Mouse (Mus musculus) midbrain, embryonic 12.5 days (tissue): ENCODE measurements at regions not wholly inside any gene's neighbourhood (a gene's known extent, or its start where the extent isn't known, plus 50 kb on each side); places are given as distances from the start of the nearest gene placed in this dataset.

ENCODE experiments used
- ATAC-seq: fragments of 200-750 bp; cut with Nextera tagmentation; 2 replicates; pipeline ENCODE4 v1.8.0; 2017; ENCODE audit warnings: low read depth, moderate TSS enrichment, moderate library complexity; ENCODE audit not compliant: low FRiP score
- H3K27ac ChIP-seq: fragments of 300-500 bp; sonication (generic); replicated peaks from 2 replicates; pipeline ENCODE4 v1.5.1; 2016; ENCODE audit warnings: mild to moderate bottlenecking
- H3K27me3 ChIP-seq: fragments of 300-500 bp; sonication (generic); 2 replicates; pipeline ENCODE4 v1.6.1; 2016; ENCODE audit warnings: mild to moderate bottlenecking
- H3K36me3 ChIP-seq: fragments of 300-500 bp; sonication (generic); 2 replicates; pipeline ENCODE4 v1.6.1; 2016
- H3K4me1 ChIP-seq: fragments of 300-500 bp; sonication (generic); 2 replicates; pipeline ENCODE4 v1.6.1; 2016
- H3K4me2 ChIP-seq: fragments of 300-500 bp; sonication (generic); replicated peaks from 2 replicates; pipeline ENCODE4 v1.6.1; 2016; ENCODE audit warnings: mild to moderate bottlenecking, moderate library complexity
- H3K4me3 ChIP-seq: fragments of 300-500 bp; sonication (generic); 2 replicates; pipeline ENCODE4 v1.5.1; 2016; ENCODE audit warnings: mild to moderate bottlenecking
- H3K9ac ChIP-seq: fragments of 300-500 bp; sonication (generic); replicated peaks from 2 replicates; pipeline ENCODE4 v1.6.1; 2016; ENCODE audit warnings: mild to moderate bottlenecking, moderate library complexity
- H3K9me3 ChIP-seq: fragments of 300-500 bp; sonication (generic); 2 replicates; pipeline ENCODE4 v1.6.1; 2016; ENCODE audit warnings: mild to moderate bottlenecking
- WGBS: fragments of 180-500 bp; shearing (Covaris S2); methylation state at CpG from one replicate; pipeline ENCODE4 v1.1.7; 2016; 5-methylcytosine and 5-hydroxymethylcytosine counted together

GRCm38 (mm10) chr4:101336811-101337210 lies 71.7 kb upstream of the Jak1 start:
- Histone ChIP-seq H3K27ac (no peak overlapping the region), H3K27me3 (no peaks in the 10 kb centered on the region), H3K4me3 (no peak overlapping the region), H3K9me3 (no peaks in the 10 kb centered on the region), H3K9ac (no peak overlapping the region), H3K4me1 (no peaks in the 10 kb centered on the region), H3K4me2 (no peak overlapping the region), H3K36me3 (no peaks in the 10 kb centered on the region)
- no peak for ATAC-seq
- 84% methylated on average over 4 of the region's 4 CpGs for WGBS

GRCm38 (mm10) chr4:101336371-101336770 lies 71.3 kb upstream of the Jak1 start:
- ATAC-seq: no peak
- H3K36me3 ChIP-seq: no peaks in the 10 kb centered on the region
- H3K27ac ChIP-seq: no peak overlapping the region
- H3K4me3 ChIP-seq: no peak overlapping the region
- no peak overlapping the region for H3K9ac ChIP-seq
- H3K4me1 ChIP-seq: no peaks in the 10 kb centered on the region
- no peaks in the 10 kb centered on the region for H3K9me3 ChIP-seq
- H3K4me2 ChIP-seq: no peak overlapping the region
- no peaks in the 10 kb centered on the region for H3K27me3 ChIP-seq

- no peak overlapping the region for H3K27ac ChIP-seq
- no peaks in the 10 kb centered on the region for H3K27me3 ChIP-seq
- H3K9me3 ChIP-seq: no peaks in the 10 kb centered on the region
- ATAC-seq: no peak
- H3K4me1 ChIP-seq: no peaks in the 10 kb centered on the region
- no peaks in the 10 kb centered on the region for H3K36me3 ChIP-seq
- no peak overlapping the region for H3K4me2 ChIP-seq
- no peak overlapping the region for H3K4me3 ChIP-seq
- 93% methylated on average over 10 of the region's 10 CpGs for WGBS
- H3K9ac ChIP-seq: no peak overlapping the region
Observed at GRCm38 (mm10) chr4:101333868-101334267, 68.8 kb upstream of the Jak1 start.

GRCm38 (mm10) chr4:101333036-101333435 lies 68.0 kb upstream of the Jak1 start:
- WGBS: 76% methylated on average over 3 of the region's 3 CpGs
- H3K36me3 ChIP-seq: no peaks in the 10 kb centered on the region
- no peak overlapping the region for H3K4me2 ChIP-seq
- peaks cover 2% of the 10 kb centered on the region; the same call in 1 of the 2 replicates for H3K4me1 ChIP-seq
- H3K9me3 ChIP-seq: no peaks in the 10 kb centered on the region
- no peak overlapping the region for H3K9ac ChIP-seq
- no peak overlapping the region for H3K27ac ChIP-seq
- no peak for ATAC-seq
- no peaks in the 10 kb centered on the region for H3K27me3 ChIP-seq
- H3K4me3 ChIP-seq: no peak overlapping the region

GRCm38 (mm10) chr4:101331231-101331630 lies 66.1 kb upstream of the Jak1 start:
- Histone ChIP-seq H3K4me3 (no peak overlapping the region), H3K9me3 (no peaks in the 10 kb centered on the region), H3K27me3 (no peaks in the 10 kb centered on the region), H3K4me1 (peaks cover 6% of the 10 kb centered on the region; the same call in 1 of the 2 replicates), H3K36me3 (no peaks in the 10 kb centered on the region), H3K4me2 (no peak overlapping the region), H3K27ac (no peak overlapping the region), H3K9ac (no peak overlapping the region)
- WGBS: 81% methylated on average over 4 of the region's 4 CpGs
- ATAC-seq: no peak

- H3K4me3 ChIP-seq: no peak overlapping the region
- no peak for ATAC-seq
- H3K9me3 ChIP-seq: no peaks in the 10 kb centered on the region
- no peaks in the 10 kb centered on the region for H3K36me3 ChIP-seq
- H3K27ac ChIP-seq: no peak overlapping the region
- peaks cover 6% of the 10 kb centered on the region; the same call in 1 of the 2 replicates for H3K4me1 ChIP-seq
- no peak overlapping the region for H3K9ac ChIP-seq
- H3K27me3 ChIP-seq: no peaks in the 10 kb centered on the region
- WGBS: 88% methylated on average over 7 of the region's 7 CpGs
- no peak overlapping the region for H3K4me2 ChIP-seq
Observed at GRCm38 (mm10) chr4:101329060-101329459, 64.0 kb upstream of the Jak1 start.

GRCm38 (mm10) chr4:101326067-101326466 lies 61.0 kb upstream of the Jak1 start:
- Histone ChIP-seq H3K9ac (no peak overlapping the region), H3K27me3 (no peaks in the 10 kb centered on the region), H3K9me3 (no peaks in the 10 kb centered on the region), H3K27ac (no peak overlapping the region), H3K4me3 (no peak overlapping the region), H3K4me2 (no peak overlapping the region), H3K36me3 (no peaks in the 10 kb centered on the region), H3K4me1 (peaks cover 6% of the 10 kb centered on the region; the same call in 1 of the 2 replicates)
- ATAC-seq: no peak
- WGBS: 87% methylated on average over 3 of the region's 3 CpGs

GRCm38 (mm10) chr4:101321731-101322130 lies 56.6 kb upstream of the Jak1 start:
- H3K4me2 ChIP-seq: no peak overlapping the region
- no peak overlapping the region for H3K27ac ChIP-seq
- H3K4me3 ChIP-seq: no peak overlapping the region
- no peaks in the 10 kb centered on the region for H3K36me3 ChIP-seq
- H3K27me3 ChIP-seq: no peaks in the 10 kb centered on the region
- WGBS: 86% methylated on average over 2 of the region's 2 CpGs
- H3K9me3 ChIP-seq: no peaks in the 10 kb centered on the region
- H3K4me1 ChIP-seq: no peaks in the 10 kb centered on the region
- no peak for ATAC-seq
- H3K9ac ChIP-seq: no peak overlapping the region

GRCm38 (mm10) chr4:101320587-101320986 lies 55.5 kb upstream of the Jak1 start:
- H3K9ac ChIP-seq: no peak overlapping the region
- H3K27ac ChIP-seq: no peak overlapping the region
- H3K4me2 ChIP-seq: no peak overlapping the region
- no peak for ATAC-seq
- H3K27me3 ChIP-seq: no peaks in the 10 kb centered on the region
- WGBS: 80% methylated on average over 2 of the region's 2 CpGs
- no peaks in the 10 kb centered on the region for H3K36me3 ChIP-seq
- H3K4me3 ChIP-seq: no peak overlapping the region
- no peaks in the 10 kb centered on the region for H3K4me1 ChIP-seq
- H3K9me3 ChIP-seq: no peaks in the 10 kb centered on the region

GRCm38 (mm10) chr4:101319681-101320220 lies 54.7 kb upstream of the Jak1 start:
- Histone ChIP-seq H3K4me3 (no peak overlapping the region), H3K27me3 (no peaks in the 10 kb centered on the region), H3K36me3 (no peaks in the 10 kb centered on the region), H3K4me2 (no peak overlapping the region), H3K27ac (no peak overlapping the region), H3K4me1 (no peaks in the 10 kb centered on the region), H3K9ac (no peak overlapping the region), H3K9me3 (no peaks in the 10 kb centered on the region)
- 88% methylated on average over 4 of the region's 4 CpGs for WGBS
- no peak for ATAC-seq

GRCm38 (mm10) chr4:101318836-101319235 lies 53.8 kb upstream of the Jak1 start:
- no peak for ATAC-seq
- H3K27ac ChIP-seq: no peak overlapping the region
- H3K4me2 ChIP-seq: no peak overlapping the region
- H3K9ac ChIP-seq: no peak overlapping the region
- H3K27me3 ChIP-seq: peaks cover 4% of the 10 kb centered on the region; the same call in 1 of the 2 replicates
- WGBS: 89% methylated on average over 1 of the region's 1 CpGs
- H3K4me3 ChIP-seq: no peak overlapping the region
- no peaks in the 10 kb centered on the region for H3K9me3 ChIP-seq
- H3K4me1 ChIP-seq: no peaks in the 10 kb centered on the region
- no peaks in the 10 kb centered on the region for H3K36me3 ChIP-seq

- no peak overlapping the region for H3K9ac ChIP-seq
- H3K4me3 ChIP-seq: no peak overlapping the region
Observed at GRCm38 (mm10) chr4:101316061-101316460, 51.0 kb upstream of the Jak1 start.

More at GRCm38 (mm10) chr4:101316061-101316460, 51.0 kb upstream of the Jak1 start:
- H3K27me3 ChIP-seq: peaks cover 11% of the 10 kb centered on the region; the same call in 1 of the 2 replicates
- H3K4me1 ChIP-seq: no peaks in the 10 kb centered on the region
- no peak for ATAC-seq
- no peaks in the 10 kb centered on the region for H3K36me3 ChIP-seq
- H3K27ac ChIP-seq: no peak overlapping the region
- 90% methylated on average over 6 of the region's 6 CpGs for WGBS
- H3K4me2 ChIP-seq: no peak overlapping the region
- no peaks in the 10 kb centered on the region for H3K9me3 ChIP-seq
